Mouse (Mus musculus): ENCODE measurements around the gene 4930564D02Rik.
A peak's percentile ranks its signal among the peaks of the same experiment; 100 is the strongest.

The 4930564D02Rik gene

DNA sequence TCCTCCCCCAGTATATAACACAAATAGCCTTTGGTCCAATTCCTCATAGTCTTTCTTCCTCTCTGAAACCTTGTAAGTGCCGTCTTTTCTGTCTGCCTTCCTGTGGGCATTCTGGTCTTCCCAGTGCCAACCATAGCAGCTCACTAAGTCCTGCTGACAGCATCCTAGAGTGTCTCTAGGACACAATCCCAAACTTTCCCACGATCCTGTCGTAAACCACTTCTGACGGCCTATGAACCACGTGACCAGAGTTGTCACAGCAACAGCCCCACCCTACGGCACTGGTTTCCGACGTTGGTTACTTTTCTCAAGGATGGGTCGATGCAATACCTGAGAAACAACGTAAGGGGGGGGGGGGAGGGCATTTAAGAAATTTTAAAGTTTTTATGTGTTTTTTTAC, at the start of gene 4930564D02Rik:
TSS of gene 4930564D02Rik (plus strand) at position 301 of the 400 bp plus-strand sequence.
- no peak for DNase-seq

DNA sequence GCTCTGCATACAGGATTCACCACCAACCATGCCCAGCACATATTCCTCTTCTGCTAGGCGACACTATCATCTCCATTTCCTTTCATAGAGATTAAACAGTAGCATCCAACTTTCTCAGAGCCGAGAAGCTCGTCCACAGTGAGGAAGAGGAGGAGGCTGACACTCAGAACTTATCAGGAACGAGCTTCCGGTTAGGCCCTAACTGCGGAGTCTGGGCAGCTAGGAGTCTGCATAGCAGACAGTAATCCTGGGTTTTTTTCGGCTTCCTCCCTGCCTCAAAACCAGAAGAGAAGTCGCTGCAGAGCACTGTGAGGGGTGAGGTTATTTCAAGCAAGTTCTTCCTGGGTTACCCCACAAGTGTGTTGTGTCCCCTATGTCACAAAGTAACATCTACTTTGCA, 49.3 kb upstream of the 4930564D02Rik start:
- DNase-seq, result no peak

DNA sequence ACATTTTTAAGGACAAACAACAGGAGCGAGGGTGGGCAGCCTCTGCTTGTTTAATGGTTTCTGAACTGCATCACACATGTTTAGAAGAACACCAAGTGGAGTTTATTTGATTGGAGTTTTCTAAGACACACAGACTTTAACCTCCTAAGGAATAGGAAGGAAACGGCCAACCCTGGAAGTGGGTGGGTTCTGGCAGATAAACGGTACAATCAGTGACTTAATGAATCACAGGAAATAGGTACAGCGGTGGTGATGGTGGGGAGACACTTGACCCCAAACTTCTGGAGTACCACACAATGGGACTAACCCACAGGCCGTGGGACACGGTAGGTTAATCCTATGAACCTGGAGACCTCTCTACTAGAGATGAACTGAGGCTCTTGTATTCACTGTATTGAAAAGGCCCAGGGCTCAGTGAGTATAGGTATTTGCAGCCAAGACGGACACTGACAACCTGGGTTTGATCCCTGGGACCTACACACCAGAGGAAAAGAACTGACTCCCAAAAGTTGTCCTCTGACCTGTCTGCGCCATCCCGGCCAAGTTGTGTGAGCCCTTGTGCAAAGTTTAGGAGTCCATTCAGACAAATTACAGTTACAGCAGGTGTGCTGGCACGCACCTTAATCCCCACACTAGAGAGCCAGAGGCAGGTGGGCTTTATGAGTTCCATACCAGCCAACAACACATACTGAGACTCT, 48.4 kb upstream of the 4930564D02Rik start:
- DNase-seq, result no peak

- no peak for DNase-seq
Observed at GRCm38 (mm10) chr3:105018783-105019105, 47.9 kb upstream of the 4930564D02Rik start.

- DNase-seq, result no peak
Observed at GRCm38 (mm10) chr3:105019826-105020692, 46.6 kb upstream of the 4930564D02Rik start.

DNA sequence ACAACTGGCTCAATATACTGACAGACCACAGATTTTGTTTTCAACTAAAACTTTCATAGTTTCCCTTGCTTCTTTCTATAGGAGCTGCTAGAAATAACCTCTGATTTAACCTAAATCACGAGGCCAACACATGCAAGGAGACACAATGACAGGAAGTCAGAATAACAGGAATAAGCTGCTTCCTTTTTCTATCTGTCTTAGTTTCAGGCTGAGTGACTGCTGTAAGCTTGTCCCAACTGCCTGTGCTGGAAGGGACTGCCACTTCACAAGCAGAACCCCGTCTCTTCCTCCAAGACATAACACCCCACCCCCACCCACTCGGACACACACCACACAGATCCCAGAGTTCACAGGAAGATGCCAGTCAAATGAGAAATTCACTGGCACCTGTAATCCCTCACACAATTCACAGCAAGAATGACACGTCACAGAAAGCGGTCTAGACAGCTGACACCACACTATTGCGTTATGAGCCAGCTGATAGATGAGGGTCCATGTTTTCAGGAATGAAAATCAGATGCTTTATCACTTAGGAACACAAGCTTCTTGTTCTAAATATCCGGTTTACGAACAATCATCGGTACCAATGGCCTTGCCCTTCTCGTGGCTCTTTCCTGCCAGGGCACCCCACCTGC, 43.2 kb upstream of the 4930564D02Rik start:
- DNase-seq, result no peak

DNA sequence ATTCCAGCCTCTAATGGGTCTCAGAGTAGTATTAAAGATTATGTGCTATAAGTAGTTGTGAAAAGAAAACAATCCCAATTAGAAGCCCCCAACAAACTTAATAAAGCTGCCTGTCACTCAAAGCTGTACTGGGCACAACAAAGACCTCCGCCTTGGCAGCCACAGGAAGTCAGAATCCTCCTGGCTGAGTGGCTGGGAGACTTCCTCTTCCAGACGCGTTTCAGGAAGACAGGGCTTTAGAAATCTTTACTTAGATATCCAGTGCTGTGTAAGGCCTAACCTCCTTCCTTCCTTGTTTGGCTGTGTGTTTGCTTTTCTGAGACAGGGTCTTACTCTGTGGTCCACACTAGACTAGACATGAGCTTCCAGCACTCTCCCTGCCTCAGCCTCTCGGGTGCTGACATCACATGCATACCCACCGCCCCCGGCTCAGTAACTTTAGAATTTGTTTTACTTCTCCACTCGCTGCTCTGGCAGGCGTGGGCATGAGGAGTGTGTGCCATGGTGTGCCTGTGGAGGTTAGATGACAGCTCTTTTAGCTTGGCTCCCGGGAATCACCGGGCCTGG, 30.3 kb upstream of the 4930564D02Rik start:
- DNase-seq, result no peak

GRCm38 (mm10) chr3:105037240-105037770, 29.3 kb upstream of the 4930564D02Rik start:
- no peak for DNase-seq

- DNase-seq, result no peak
Observed at GRCm38 (mm10) chr3:105040002-105040401, 26.6 kb upstream of the 4930564D02Rik start.

- DNase-seq, result no peak
Observed at GRCm38 (mm10) chr3:105040983-105041625, 25.5 kb upstream of the 4930564D02Rik start.

GRCm38 (mm10) chr3:105043746-105044145, 22.9 kb upstream of the 4930564D02Rik start:
- DNase-seq, result no peak

- DNase-seq, result no peak
Observed at GRCm38 (mm10) chr3:105046870-105047269, 19.8 kb upstream of the 4930564D02Rik start.

DNA sequence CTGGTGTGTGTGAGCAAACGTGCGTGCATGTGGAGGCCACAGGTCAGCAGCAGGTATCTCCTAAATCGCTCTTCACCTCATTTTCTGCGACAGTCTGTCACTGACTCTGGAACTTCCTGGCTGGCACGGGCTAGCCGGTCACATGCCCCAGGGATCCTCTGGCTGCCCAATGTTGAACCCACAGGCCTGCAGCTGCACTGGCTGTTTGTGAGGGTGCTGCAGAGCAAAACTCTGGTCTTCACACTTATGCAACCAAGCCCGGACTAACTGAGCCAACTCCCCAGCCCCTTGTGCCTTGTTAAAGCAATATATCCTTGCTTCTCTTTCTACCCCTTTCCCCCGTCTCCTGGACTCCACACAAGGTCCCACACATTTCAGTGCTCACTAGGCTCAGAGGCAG, 19.0 kb upstream of the 4930564D02Rik start:
- DNase-seq, result no peak

- no peak for DNase-seq
Observed at GRCm38 (mm10) chr3:105049848-105050247, 16.8 kb upstream of the 4930564D02Rik start.

GRCm38 (mm10) chr3:105051103-105051502, 15.5 kb upstream of the 4930564D02Rik start:
- DNase-seq, result no peak

DNA sequence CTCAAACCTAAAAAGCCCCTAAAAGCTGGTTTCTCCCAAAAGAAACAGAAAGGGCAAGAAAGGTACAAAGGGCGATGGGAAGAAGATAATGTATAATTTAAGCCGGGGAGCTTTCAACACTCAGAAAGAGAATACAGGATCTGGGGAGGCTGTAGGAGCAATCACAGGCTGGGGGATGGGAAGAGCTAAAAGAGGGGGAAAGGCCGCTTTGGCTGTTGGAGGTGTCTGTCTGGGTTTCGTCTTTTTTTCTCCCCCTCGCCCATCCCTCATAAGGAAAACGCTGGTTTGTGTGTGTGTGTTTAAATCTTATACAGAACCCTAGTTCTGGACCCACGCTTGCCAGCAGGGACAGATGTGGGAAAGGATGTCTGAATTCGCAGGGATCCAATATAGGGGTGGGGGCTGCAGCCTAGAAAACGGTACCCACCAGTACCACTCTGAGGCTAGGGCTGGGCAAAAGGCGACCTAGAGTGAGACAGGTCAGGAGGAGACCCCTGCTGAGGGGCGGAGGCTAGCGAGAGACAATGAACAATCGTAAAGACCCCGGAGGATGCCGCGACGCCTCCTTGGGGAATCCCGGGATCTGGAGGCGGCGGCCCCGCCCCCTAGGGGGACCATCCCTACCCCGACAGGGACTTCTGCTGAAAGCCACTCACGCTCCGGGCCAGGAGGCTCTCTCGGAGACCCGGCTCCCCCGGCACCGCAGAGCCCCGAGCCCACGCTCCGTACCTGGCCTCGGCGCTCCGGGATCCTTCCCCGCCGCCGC, 14.3 kb upstream of the 4930564D02Rik start:
- no peak for DNase-seq

- peak; percentile 92 for DNase-seq
Observed at GRCm38 (mm10) chr3:105052937-105053697, 13.5 kb upstream of the 4930564D02Rik start, which contains the start of gene Cttnbp2nl. TSS of gene Cttnbp2nl (minus strand) at chr3:105053146.

- DNase-seq, result no peak
Observed at GRCm38 (mm10) chr3:105053698-105054001, 13.0 kb upstream of the 4930564D02Rik start.

- DNase-seq, result no peak
Observed at GRCm38 (mm10) chr3:105054952-105055351, 11.7 kb upstream of the 4930564D02Rik start.

GRCm38 (mm10) chr3:105055666-105056065, 11.0 kb upstream of the 4930564D02Rik start:
- DNase-seq, result no peak
